Mouse (Mus musculus): ENCODE results near the gene Ankrd39. TPM values are rescaled to one million over a fixed set of nuclear protein-coding genes. Genes with fewer than 3 reads are reported as not detected.

Gene Ankrd39
- 31.1 and 32.5 TPM in 2 replicates for polyA plus RNA-seq (2015; fragmentation: Nextera tagmentation; extraction: Ambion mirVana)

- H3K36me3 ChIP-seq (ENCODE audit: control insufficient read depth, insufficient read depth), result peaks cover 26% of the 10 kb centered on the region
- under 1% methylated on average over 43 of the region's 43 CpGs for WGBS
- peak within 1 kb of the TSS; percentile 85 for H3K9ac ChIP-seq (ENCODE audit: low read length)
- peak within 1 kb of the TSS; percentile 69 for H3K27ac ChIP-seq (ENCODE audit: low read length)
- peak; percentile 97 for ATAC-seq (replicated peaks; ENCODE audit: extremely low read depth, insufficient read depth, low FRiP score)
- peaks cover 27% of the 10 kb centered on the region for H3K4me1 ChIP-seq (ENCODE audit: control insufficient read depth, insufficient read depth, low read length)
- H3K4me2 ChIP-seq (ENCODE audit: low read depth, low read length), result peak within 1 kb of the TSS; percentile 67
- H3K9me3 ChIP-seq (replicated peaks; ENCODE audit: control insufficient read depth, low read length), result no peaks in the 10 kb centered on the region
- H3K27me3 ChIP-seq (ENCODE audit: control insufficient read depth, insufficient read depth, low read length), result no peaks in the 10 kb centered on the region
- H3K4me3 ChIP-seq (ENCODE audit: low read length), result peak within 1 kb of the TSS; percentile 79
These were observed at the start of gene Ankrd39 for GRCm38 (mm10) chr1:36546888-36547471. TSS of gene Ankrd39 (minus strand) at chr1:36547445.

DNA sequence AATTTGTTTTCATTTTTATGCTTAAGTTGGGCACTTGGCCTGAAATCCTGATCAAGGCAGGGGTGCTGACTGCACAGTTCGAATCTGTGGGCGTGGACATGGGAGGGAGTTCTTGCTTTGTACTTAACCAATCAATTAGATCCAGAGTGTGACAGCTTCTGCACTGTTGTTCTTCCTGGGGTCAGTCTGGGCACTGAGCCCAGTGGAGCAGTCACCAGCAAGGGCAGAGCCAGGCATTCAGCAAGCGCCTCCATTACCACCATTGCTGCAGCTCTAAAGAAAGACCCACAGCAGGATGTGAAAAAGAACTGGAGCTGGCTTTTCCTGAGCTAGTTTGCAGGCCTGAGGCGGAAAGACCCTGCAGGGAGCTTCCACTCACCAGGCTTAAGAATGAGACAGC is 48.9 kb upstream of the Ankrd39 start:
- peak overlapping the region; percentile 60; the same call in 1 of the 2 replicates for H3K9ac ChIP-seq (ENCODE audit: low read length)
- H3K4me2 ChIP-seq (ENCODE audit: low read depth, low read length), result peak overlapping the region; percentile 49
- H3K4me3 ChIP-seq (ENCODE audit: low read length), result peak overlapping the region; percentile 22; the same call in 1 of the 2 replicates
- H3K27me3 ChIP-seq (ENCODE audit: control insufficient read depth, insufficient read depth, low read length), result no peaks in the 10 kb centered on the region
- peak overlapping the region; percentile 89 for H3K27ac ChIP-seq (ENCODE audit: low read length)
- no peaks in the 10 kb centered on the region for H3K36me3 ChIP-seq (ENCODE audit: control insufficient read depth, insufficient read depth)
- WGBS, result 42% methylated on average over 4 of the region's 4 CpGs
- ATAC-seq (replicated peaks; ENCODE audit: extremely low read depth, insufficient read depth, low FRiP score), result peak; percentile 85
- H3K4me1 ChIP-seq (ENCODE audit: control insufficient read depth, insufficient read depth, low read length), result peaks cover 19% of the 10 kb centered on the region
- no peaks in the 10 kb centered on the region for H3K9me3 ChIP-seq (replicated peaks; ENCODE audit: control insufficient read depth, low read length)

DNA sequence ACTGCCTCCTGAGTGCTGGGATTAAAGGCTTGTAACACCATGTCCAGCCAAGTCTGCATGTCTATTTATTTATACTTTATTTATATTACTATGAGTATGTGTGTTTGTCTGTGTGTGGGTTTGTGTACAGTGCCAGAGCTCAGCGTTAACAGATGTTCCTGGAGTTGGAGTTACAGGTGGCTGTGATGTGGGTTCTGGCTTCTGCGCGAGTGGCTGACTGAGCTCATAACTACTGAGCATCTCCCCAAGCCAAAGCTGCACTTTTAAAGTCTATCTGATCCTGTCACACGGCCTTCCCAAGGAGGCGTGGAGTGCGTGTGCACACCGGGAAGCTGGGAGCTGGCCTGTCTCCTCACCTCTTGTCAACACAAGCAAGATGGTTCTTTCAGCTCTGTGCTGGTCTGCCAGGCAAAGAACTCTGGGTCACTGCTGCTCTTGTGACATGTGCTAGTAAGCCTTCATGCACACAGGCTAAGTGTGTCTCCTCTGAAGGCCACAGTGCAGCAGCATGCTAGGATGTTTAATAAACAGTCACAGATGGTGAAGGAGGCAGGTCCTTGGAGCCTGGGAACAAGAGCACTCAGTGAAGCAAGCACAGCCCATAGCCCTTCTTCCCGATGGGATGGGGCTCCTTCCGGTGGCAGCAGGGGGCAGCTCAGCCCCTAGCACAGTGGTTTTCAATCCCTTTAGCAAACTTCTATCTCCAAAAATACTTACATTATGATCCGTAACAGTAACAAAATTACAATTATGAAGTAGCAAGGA is 48.1 kb upstream of the Ankrd39 start:
- no peak overlapping the region for H3K4me2 ChIP-seq (ENCODE audit: low read depth, low read length)
- H3K36me3 ChIP-seq (ENCODE audit: control insufficient read depth, insufficient read depth), result no peaks in the 10 kb centered on the region
- no peaks in the 10 kb centered on the region for H3K27me3 ChIP-seq (ENCODE audit: control insufficient read depth, insufficient read depth, low read length)
- no peaks in the 10 kb centered on the region for H3K9me3 ChIP-seq (replicated peaks; ENCODE audit: control insufficient read depth, low read length)
- H3K9ac ChIP-seq (ENCODE audit: low read length), result 0 out of 2 replicates have a peak overlapping the region, but pooled peaks have one; percentile 7
- no peak for ATAC-seq (replicated peaks; ENCODE audit: extremely low read depth, insufficient read depth, low FRiP score)
- H3K4me3 ChIP-seq (ENCODE audit: low read length), result no peak overlapping the region
- peak overlapping the region; percentile 89 for H3K27ac ChIP-seq (ENCODE audit: low read length)
- peaks cover 19% of the 10 kb centered on the region for H3K4me1 ChIP-seq (ENCODE audit: control insufficient read depth, insufficient read depth, low read length)
- WGBS, result 43% methylated on average over 10 of the region's 10 CpGs

GRCm38 (mm10) chr1:36593099-36593498 is 45.9 kb upstream of the Ankrd39 start:
- Histone ChIP-seq H3K9ac (ENCODE audit: low read length) (no peak overlapping the region), H3K27ac (ENCODE audit: low read length) (no peak overlapping the region), H3K4me1 (ENCODE audit: control insufficient read depth, insufficient read depth, low read length) (peaks cover 37% of the 10 kb centered on the region), H3K4me2 (ENCODE audit: low read depth, low read length) (no peak overlapping the region), H3K27me3 (ENCODE audit: control insufficient read depth, insufficient read depth, low read length) (no peaks in the 10 kb centered on the region), H3K9me3 (replicated peaks; ENCODE audit: control insufficient read depth, low read length) (no peaks in the 10 kb centered on the region), H3K4me3 (ENCODE audit: low read length) (no peak overlapping the region), H3K36me3 (ENCODE audit: control insufficient read depth, insufficient read depth) (no peaks in the 10 kb centered on the region)
- WGBS, result 29% methylated on average over 1 of the region's 1 CpGs
- no peak for ATAC-seq (replicated peaks; ENCODE audit: extremely low read depth, insufficient read depth, low FRiP score)

- H3K27me3 ChIP-seq (ENCODE audit: control insufficient read depth, insufficient read depth, low read length), result no peaks in the 10 kb centered on the region
- no peak overlapping the region for H3K4me2 ChIP-seq (ENCODE audit: low read depth, low read length)
- H3K4me3 ChIP-seq (ENCODE audit: low read length), result no peak overlapping the region
- no peak overlapping the region for H3K27ac ChIP-seq (ENCODE audit: low read length)
- H3K9me3 ChIP-seq (replicated peaks; ENCODE audit: control insufficient read depth, low read length), result no peaks in the 10 kb centered on the region
- H3K9ac ChIP-seq (ENCODE audit: low read length), result no peak overlapping the region
- 39% methylated on average over 2 of the region's 2 CpGs for WGBS
- ATAC-seq (replicated peaks; ENCODE audit: extremely low read depth, insufficient read depth, low FRiP score), result no peak
- H3K36me3 ChIP-seq (ENCODE audit: control insufficient read depth, insufficient read depth), result no peaks in the 10 kb centered on the region
- H3K4me1 ChIP-seq (ENCODE audit: control insufficient read depth, insufficient read depth, low read length), result peaks cover 37% of the 10 kb centered on the region
These were observed 44.2 kb upstream of the Ankrd39 start for GRCm38 (mm10) chr1:36591408-36591807.

- no peak overlapping the region for H3K9ac ChIP-seq (ENCODE audit: low read length)
- no peaks in the 10 kb centered on the region for H3K27me3 ChIP-seq (ENCODE audit: control insufficient read depth, insufficient read depth, low read length)
- WGBS, result 72% methylated on average over 9 of the region's 9 CpGs
- H3K9me3 ChIP-seq (replicated peaks; ENCODE audit: control insufficient read depth, low read length), result no peaks in the 10 kb centered on the region
- no peak overlapping the region for H3K4me2 ChIP-seq (ENCODE audit: low read depth, low read length)
- H3K4me3 ChIP-seq (ENCODE audit: low read length), result no peak overlapping the region
- H3K4me1 ChIP-seq (ENCODE audit: control insufficient read depth, insufficient read depth, low read length), result peaks cover 30% of the 10 kb centered on the region
- H3K27ac ChIP-seq (ENCODE audit: low read length), result no peak overlapping the region
- H3K36me3 ChIP-seq (ENCODE audit: control insufficient read depth, insufficient read depth), result no peaks in the 10 kb centered on the region
- ATAC-seq (replicated peaks; ENCODE audit: extremely low read depth, insufficient read depth, low FRiP score), result no peak
These were observed 43.4 kb upstream of the Ankrd39 start for GRCm38 (mm10) chr1:36590664-36591063.

DNA sequence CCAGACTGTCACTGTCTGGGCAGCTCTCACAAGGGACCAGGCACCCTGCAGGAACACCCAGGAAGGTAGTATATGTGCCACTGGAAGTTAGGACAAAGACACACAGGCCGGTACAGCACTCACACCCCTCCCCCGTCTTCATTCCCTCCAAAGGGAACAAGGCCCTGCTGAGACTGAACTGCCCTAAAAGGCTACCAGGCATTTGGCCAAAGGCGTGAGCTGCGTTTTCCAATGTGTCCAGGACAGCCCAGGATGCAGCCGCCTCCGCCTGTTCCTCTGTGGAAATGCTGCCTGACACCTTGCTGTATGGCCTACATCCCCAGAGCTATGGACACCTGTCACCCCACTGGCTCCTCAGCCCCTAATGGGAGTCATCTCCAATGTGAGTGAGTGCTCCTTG is 42.2 kb upstream of the Ankrd39 start:
- Histone ChIP-seq H3K4me3 (ENCODE audit: low read length) (no peak overlapping the region), H3K9ac (ENCODE audit: low read length) (peak overlapping the region; percentile 54), H3K27me3 (ENCODE audit: control insufficient read depth, insufficient read depth, low read length) (no peaks in the 10 kb centered on the region), H3K9me3 (replicated peaks; ENCODE audit: control insufficient read depth, low read length) (no peaks in the 10 kb centered on the region), H3K4me1 (ENCODE audit: control insufficient read depth, insufficient read depth, low read length) (peaks cover 27% of the 10 kb centered on the region), H3K4me2 (ENCODE audit: low read depth, low read length) (no peak overlapping the region), H3K27ac (ENCODE audit: low read length) (peak overlapping the region; percentile 75), H3K36me3 (ENCODE audit: control insufficient read depth, insufficient read depth) (no peaks in the 10 kb centered on the region)
- peak; percentile 75 for ATAC-seq (replicated peaks; ENCODE audit: extremely low read depth, insufficient read depth, low FRiP score)
- 22% methylated on average over 6 of the region's 6 CpGs for WGBS

DNA sequence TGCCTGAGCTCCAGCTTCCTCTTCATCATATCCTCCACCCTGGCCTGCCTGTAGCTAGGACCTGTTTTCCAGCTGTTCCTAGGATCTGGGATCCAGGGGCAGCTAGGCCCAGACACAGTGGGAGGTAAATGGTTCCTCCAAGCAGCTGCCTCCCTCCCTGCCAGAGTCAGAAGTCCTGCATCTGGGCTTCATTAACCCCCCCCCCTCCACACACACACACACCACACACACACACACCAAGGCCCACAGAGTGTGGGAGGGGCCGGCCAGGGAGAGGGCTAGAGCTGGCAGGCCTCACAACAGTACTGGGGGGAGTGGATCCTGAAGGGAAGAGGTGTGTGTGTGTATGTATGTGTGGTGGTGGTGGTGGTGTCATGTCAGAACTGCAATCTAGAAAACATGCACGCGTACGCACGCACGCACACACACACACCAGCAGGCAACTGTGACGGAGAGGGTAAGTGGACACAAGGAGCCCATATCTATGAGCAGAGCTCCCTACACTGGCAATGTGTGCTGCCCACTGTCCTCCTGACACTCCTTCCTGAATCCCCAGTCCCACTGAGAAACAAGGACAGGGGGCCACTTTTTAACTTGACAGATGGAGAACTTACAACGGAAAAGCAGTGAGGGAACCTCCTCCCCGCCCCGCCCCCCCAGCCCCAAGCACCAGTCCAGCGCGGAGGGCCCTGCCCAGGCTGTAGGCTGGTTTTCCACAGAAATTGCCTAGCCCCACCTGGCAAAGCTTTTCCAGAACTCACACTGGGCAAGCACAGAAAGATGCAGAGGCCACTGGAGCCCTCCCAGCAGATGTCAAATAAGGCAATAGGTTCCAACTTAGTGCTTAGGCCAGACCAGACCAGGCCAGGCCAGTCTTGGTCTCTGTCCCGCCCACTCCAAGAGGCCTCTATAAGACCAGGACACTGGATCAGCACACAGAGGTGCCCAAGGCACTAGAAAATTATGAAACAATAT is 41.5 kb upstream of the Ankrd39 start:
- Histone ChIP-seq H3K4me1 (ENCODE audit: control insufficient read depth, insufficient read depth, low read length) (peaks cover 34% of the 10 kb centered on the region), H3K9ac (ENCODE audit: low read length) (peak overlapping the region; percentile 54), H3K36me3 (ENCODE audit: control insufficient read depth, insufficient read depth) (no peaks in the 10 kb centered on the region), H3K4me2 (ENCODE audit: low read depth, low read length) (no peak overlapping the region), H3K27ac (ENCODE audit: low read length) (peak overlapping the region; percentile 75), H3K4me3 (ENCODE audit: low read length) (no peak overlapping the region), H3K9me3 (replicated peaks; ENCODE audit: control insufficient read depth, low read length) (no peaks in the 10 kb centered on the region), H3K27me3 (ENCODE audit: control insufficient read depth, insufficient read depth, low read length) (no peaks in the 10 kb centered on the region)
- WGBS, result 56% methylated on average over 13 of the region's 13 CpGs
- peak; percentile 59 for ATAC-seq (replicated peaks; ENCODE audit: extremely low read depth, insufficient read depth, low FRiP score)
